Mouse (Mus musculus): ENCODE results near the gene Fnbp1l. TPM values are rescaled to one million over a fixed set of nuclear protein-coding genes. Genes with fewer than 3 reads are reported as not detected.

Fnbp1l gene
- polyA plus RNA-seq, 1 experiment from 2014 or later: 277 TPM

Small RNA genes lying within 50 kb of the gene (microRNA-seq; reads per million reads assigned to microRNA genes)
- not detected for gene Mir7657

Other genes starting within 250 kb of the Fnbp1l start
- 2.3 and 3.4 TPM in 2 replicates for gene Pde5a, start 109.2 kb upstream of the Fnbp1l start, polyA plus RNA-seq (2014; fragmentation: Nextera tagmentation; extraction: Ambion mirVana)